Mouse (Mus musculus): ENCODE results near the gene Gas2.

The Gas2 gene

DNA sequence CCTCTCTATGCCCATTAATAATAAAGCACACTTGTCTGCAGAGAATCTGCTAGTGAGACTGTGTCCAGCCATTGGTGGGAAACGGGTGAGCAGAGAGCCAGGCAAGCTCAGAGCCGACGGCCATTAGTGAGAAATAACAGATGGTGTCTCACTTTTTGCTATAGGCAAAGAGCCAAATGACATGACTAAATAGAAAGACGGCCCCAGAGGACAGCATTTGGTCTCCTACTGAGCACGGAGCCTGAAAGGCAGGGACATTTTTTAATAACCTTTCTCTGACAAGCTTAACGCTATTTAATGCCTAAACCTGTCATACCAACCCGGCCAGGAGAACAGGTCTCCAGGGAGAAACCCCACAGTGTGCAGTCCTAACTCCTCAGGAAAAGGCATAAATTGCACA is 29.9 kb upstream of the Gas2 start:
- H3K4me3 ChIP-seq (replicated peaks; ENCODE audit: low read length) = no peak overlapping the region
- no peaks in the 10 kb centered on the region for H3K9me3 ChIP-seq (ENCODE audit: low read length)
- no peaks in the 10 kb centered on the region for H3K36me3 ChIP-seq (ENCODE audit: insufficient read depth, low read length)
- no peaks in the 10 kb centered on the region for H3K27me3 ChIP-seq (ENCODE audit: insufficient read depth, low read length)
- no peaks in the 10 kb centered on the region for H3K4me1 ChIP-seq (replicated peaks; ENCODE audit: low read depth, low read length)
- TF ChIP-seq POU5F1 (IDR thresholded peaks at IDR 0.05; ENCODE audit: borderline replicate concordance, low read length) (no peak), NANOG (IDR thresholded peaks at IDR 0.05; ENCODE audit: borderline replicate concordance, low read length) (no peak), CTCF (conservative IDR thresholded peaks at IDR 0.05; ENCODE audit: low read length) (no peak)

DNA sequence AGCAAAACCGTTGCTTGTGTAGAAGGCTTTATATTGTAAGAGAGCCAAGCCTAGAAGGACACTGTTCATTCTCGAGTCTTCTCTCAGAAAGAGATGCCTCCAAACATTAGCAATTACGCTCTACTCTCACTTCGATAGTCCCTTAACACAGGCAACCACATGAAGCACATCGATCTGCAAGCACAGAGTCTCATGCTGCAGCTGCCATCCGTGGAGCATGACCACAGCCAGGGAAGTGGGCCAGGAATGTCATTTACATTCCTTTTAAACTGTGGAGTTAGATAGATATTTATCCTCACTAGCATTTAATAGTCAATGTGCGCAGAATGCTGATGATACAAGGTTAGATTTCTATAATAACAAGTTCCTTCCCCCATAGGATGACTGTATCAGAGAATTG is 21.3 kb upstream of the Gas2 start:
- H3K4me1 ChIP-seq (replicated peaks; ENCODE audit: low read depth, low read length) = peaks cover 33% of the 10 kb centered on the region
- TF ChIP-seq CTCF (conservative IDR thresholded peaks at IDR 0.05; ENCODE audit: low read length) (no peak), NANOG (IDR thresholded peaks at IDR 0.05; ENCODE audit: borderline replicate concordance, low read length) (no peak), POU5F1 (IDR thresholded peaks at IDR 0.05; ENCODE audit: borderline replicate concordance, low read length) (no peak)
- H3K36me3 ChIP-seq (ENCODE audit: insufficient read depth, low read length) = no peaks in the 10 kb centered on the region
- peaks cover 9% of the 10 kb centered on the region; the same call in 1 of the 2 replicates for H3K9me3 ChIP-seq (ENCODE audit: low read length)
- H3K27me3 ChIP-seq (ENCODE audit: insufficient read depth, low read length) = no peaks in the 10 kb centered on the region
- no peak overlapping the region for H3K4me3 ChIP-seq (replicated peaks; ENCODE audit: low read length)

DNA sequence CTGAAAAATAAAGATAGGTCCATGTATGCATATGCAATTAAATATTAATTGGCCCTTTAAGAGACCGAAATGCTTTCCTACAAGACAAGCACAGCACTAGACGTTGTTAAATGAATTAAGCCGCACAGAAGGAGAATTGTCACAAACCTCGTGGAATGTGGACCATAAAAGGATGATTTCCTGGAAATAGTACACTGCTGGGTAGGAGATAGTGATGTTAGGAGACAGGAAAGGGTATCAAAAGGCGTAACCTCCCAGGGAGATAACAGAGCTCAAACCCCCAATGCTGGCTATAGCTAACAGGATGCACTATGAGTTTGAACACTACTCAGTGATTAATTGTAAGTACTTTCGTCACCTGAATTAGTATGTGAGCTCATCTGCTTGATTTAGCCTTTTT is 10.9 kb upstream of the Gas2 start:
- Histone ChIP-seq H3K4me1 (replicated peaks; ENCODE audit: low read depth, low read length) (no peaks in the 10 kb centered on the region), H3K27me3 (ENCODE audit: insufficient read depth, low read length) (no peaks in the 10 kb centered on the region), H3K9me3 (ENCODE audit: low read length) (no peaks in the 10 kb centered on the region), H3K4me3 (replicated peaks; ENCODE audit: low read length) (no peak overlapping the region), H3K36me3 (ENCODE audit: insufficient read depth, low read length) (no peaks in the 10 kb centered on the region)
- TF ChIP-seq POU5F1 (IDR thresholded peaks at IDR 0.05; ENCODE audit: borderline replicate concordance, low read length) (no peak), CTCF (conservative IDR thresholded peaks at IDR 0.05; ENCODE audit: low read length) (no peak), NANOG (IDR thresholded peaks at IDR 0.05; ENCODE audit: borderline replicate concordance, low read length) (no peak)

DNA sequence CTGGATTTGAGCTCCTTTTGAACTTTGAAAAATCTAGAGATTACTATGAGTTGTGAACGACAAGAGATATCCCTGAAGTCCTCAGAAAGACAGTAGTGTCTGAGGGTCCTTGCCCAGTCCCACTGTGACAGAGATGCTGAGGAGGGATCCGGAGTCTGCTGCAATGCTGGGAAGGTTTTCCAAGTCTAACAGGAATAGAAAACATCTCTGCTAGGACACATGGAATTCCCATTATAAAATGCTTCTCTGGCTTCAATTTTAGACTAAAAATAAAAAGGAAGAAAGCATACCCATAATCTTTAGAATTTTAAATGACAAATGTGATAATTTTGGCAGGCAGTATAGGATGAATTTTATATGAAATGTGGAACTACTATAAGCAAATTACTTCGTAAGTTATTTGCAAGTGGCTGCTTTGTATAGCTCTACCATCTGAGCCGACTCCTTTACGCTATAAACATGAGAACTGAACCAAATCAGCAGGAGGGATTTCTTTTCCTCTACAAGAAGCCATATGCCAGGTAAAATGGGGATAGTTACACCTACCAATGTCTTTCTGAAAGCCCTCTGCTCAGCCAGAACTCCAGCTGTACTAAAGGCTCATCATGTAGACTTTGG is 9.8 kb upstream of the Gas2 start:
- Histone ChIP-seq H3K27me3 (ENCODE audit: insufficient read depth, low read length) (no peaks in the 10 kb centered on the region), H3K9me3 (ENCODE audit: low read length) (no peaks in the 10 kb centered on the region), H3K4me3 (replicated peaks; ENCODE audit: low read length) (no peak overlapping the region), H3K4me1 (replicated peaks; ENCODE audit: low read depth, low read length) (no peaks in the 10 kb centered on the region), H3K36me3 (ENCODE audit: insufficient read depth, low read length) (no peaks in the 10 kb centered on the region)
- no peak for TF ChIP-seq CTCF (conservative IDR thresholded peaks at IDR 0.05; ENCODE audit: low read length)
- TF ChIP-seq POU5F1 (IDR thresholded peaks at IDR 0.05; ENCODE audit: borderline replicate concordance, low read length) = no peak
- no peak for TF ChIP-seq NANOG (IDR thresholded peaks at IDR 0.05; ENCODE audit: borderline replicate concordance, low read length)

DNA sequence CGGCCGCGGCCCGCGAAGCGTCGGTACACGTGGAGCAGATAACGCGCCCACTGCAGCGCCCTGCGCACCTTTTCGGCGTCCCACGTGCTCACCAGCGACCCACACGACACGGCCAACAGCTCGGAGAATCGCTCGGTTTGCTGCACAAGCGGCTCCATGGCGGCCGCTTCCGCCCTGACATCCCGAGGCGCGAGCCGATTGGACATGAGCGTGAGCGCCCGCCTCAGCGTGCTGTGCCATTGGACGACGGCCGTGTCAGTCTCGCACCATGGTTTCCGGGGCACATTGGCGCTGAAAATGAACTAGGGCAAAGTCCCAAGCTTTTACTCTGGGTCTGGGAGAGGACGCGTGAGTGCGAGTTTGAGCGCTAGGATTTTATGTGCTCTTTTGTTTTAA is 280 bp downstream of the Gas2 start, which contains the start of gene Fancf:
TSS of gene Fancf (minus strand) at position 171 of the 396 bp plus-strand sequence.
- TF ChIP-seq CTCF (conservative IDR thresholded peaks at IDR 0.05; ENCODE audit: low read length) (no peak), POU5F1 (IDR thresholded peaks at IDR 0.05; ENCODE audit: borderline replicate concordance, low read length) (no peak), NANOG (IDR thresholded peaks at IDR 0.05; ENCODE audit: borderline replicate concordance, low read length) (no peak)
- H3K4me3 ChIP-seq (replicated peaks; ENCODE audit: low read length) = peak within 1 kb of the TSS; percentile 83
- H3K4me1 ChIP-seq (replicated peaks; ENCODE audit: low read depth, low read length) = peaks cover 16% of the 10 kb centered on the region
- no peaks in the 10 kb centered on the region for H3K27me3 ChIP-seq (ENCODE audit: insufficient read depth, low read length)
- peaks cover 31% of the 10 kb centered on the region for H3K36me3 ChIP-seq (ENCODE audit: insufficient read depth, low read length)
- H3K9me3 ChIP-seq (ENCODE audit: low read length) = no peaks in the 10 kb centered on the region

DNA sequence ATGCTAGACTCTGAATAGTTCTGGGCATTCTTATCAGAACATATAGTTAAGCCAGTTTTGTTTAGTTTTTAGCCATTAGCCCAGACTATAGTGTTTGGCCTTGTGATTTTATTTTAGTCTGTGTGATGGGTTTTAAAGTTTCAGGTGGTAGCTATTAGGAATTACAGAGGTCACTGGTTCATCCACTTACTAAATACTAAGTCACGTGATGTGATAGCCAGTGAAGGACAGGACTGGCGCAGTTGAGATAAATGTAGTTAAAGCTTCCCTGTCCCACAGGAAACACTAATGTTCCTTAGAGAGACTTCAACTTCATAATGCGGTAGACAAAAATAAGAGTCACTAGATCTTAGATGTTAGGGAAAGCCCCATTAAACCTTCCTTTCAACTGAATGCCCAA is 1.0 kb downstream of the Gas2 start:
- Histone ChIP-seq H3K27me3 (ENCODE audit: insufficient read depth, low read length) (no peaks in the 10 kb centered on the region), H3K4me1 (replicated peaks; ENCODE audit: low read depth, low read length) (peaks cover 16% of the 10 kb centered on the region), H3K36me3 (ENCODE audit: insufficient read depth, low read length) (peaks cover 34% of the 10 kb centered on the region), H3K9me3 (ENCODE audit: low read length) (no peaks in the 10 kb centered on the region), H3K4me3 (replicated peaks; ENCODE audit: low read length) (peak overlapping the region; percentile 83)
- no peak for TF ChIP-seq POU5F1 (IDR thresholded peaks at IDR 0.05; ENCODE audit: borderline replicate concordance, low read length)
- TF ChIP-seq CTCF (conservative IDR thresholded peaks at IDR 0.05; ENCODE audit: low read length) = no peak
- no peak for TF ChIP-seq NANOG (IDR thresholded peaks at IDR 0.05; ENCODE audit: borderline replicate concordance, low read length)

DNA sequence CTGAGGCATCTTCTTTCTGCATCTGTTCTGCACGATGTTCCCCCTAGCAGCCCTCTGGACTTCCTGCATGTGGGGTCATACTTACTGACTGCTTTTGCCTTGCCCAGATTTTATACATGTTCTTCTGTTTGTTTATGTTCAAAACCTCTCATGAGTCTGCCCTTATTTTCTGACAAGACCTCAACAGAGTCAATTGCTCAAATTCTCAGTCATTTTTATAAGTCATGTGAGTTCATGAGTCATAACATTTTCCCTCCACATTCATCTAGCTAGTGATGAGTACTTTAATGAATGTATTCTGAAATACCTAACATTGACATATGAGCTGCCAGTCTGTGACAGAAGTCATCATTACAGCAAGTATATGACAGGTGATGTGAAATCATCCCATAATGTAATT is 3.5 kb downstream of the Gas2 start:
- TF ChIP-seq CTCF (conservative IDR thresholded peaks at IDR 0.05; ENCODE audit: low read length) (no peak), NANOG (IDR thresholded peaks at IDR 0.05; ENCODE audit: borderline replicate concordance, low read length) (no peak), POU5F1 (IDR thresholded peaks at IDR 0.05; ENCODE audit: borderline replicate concordance, low read length) (no peak)
- Histone ChIP-seq H3K9me3 (ENCODE audit: low read length) (no peaks in the 10 kb centered on the region), H3K27me3 (ENCODE audit: insufficient read depth, low read length) (no peaks in the 10 kb centered on the region), H3K4me1 (replicated peaks; ENCODE audit: low read depth, low read length) (peaks cover 15% of the 10 kb centered on the region), H3K4me3 (replicated peaks; ENCODE audit: low read length) (no peak overlapping the region), H3K36me3 (ENCODE audit: insufficient read depth, low read length) (peaks cover 26% of the 10 kb centered on the region)

DNA sequence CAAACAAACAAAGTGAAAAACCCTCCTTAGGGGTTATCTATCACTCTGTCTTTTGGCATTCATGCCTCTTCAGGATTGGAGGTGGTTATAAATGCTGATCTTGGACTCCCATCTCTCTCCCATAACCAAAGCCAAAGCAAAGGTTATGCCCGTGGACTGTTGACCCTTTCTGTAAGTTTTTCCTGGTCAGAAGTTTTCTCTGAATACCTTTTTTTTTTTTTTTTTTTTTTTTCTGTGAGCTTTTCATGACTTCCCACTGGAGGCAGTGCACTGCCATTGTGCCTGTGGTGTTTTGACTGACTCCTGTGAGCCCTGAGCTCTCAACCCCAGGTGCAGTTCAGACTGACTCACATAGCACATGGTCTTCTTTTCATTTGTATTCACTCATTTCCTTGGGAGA is 6.2 kb downstream of the Gas2 start:
- no peak overlapping the region for H3K4me3 ChIP-seq (replicated peaks; ENCODE audit: low read length)
- no peaks in the 10 kb centered on the region for H3K27me3 ChIP-seq (ENCODE audit: insufficient read depth, low read length)
- peaks cover 8% of the 10 kb centered on the region for H3K4me1 ChIP-seq (replicated peaks; ENCODE audit: low read depth, low read length)
- TF ChIP-seq CTCF (conservative IDR thresholded peaks at IDR 0.05; ENCODE audit: low read length) = no peak
- no peak for TF ChIP-seq POU5F1 (IDR thresholded peaks at IDR 0.05; ENCODE audit: borderline replicate concordance, low read length)
- no peak for TF ChIP-seq NANOG (IDR thresholded peaks at IDR 0.05; ENCODE audit: borderline replicate concordance, low read length)
- peaks cover 23% of the 10 kb centered on the region for H3K36me3 ChIP-seq (ENCODE audit: insufficient read depth, low read length)
- H3K9me3 ChIP-seq (ENCODE audit: low read length) = no peaks in the 10 kb centered on the region

DNA sequence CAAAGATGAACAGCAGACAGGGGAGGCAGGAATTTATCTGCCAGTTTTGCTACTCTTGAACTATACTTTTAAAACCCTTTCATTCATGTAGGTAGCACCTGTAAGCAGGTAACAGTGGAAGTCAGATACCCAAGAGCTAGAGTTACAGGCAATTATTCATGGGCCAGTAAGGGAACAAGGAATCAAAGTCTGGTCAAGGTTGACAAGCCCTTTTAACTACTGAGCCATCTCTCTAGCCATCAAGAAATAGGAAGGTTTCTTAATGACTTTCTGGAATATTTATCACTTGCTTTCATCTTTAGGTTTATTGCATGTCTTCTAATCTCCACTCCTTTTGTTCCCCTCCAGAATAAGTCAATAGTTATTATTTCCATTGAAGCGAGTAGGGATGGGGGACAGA is 10.2 kb downstream of the Gas2 start:
- Histone ChIP-seq H3K36me3 (ENCODE audit: insufficient read depth, low read length) (peaks cover 4% of the 10 kb centered on the region; the same call in 1 of the 2 replicates), H3K9me3 (ENCODE audit: low read length) (no peaks in the 10 kb centered on the region), H3K27me3 (ENCODE audit: insufficient read depth, low read length) (no peaks in the 10 kb centered on the region), H3K4me1 (replicated peaks; ENCODE audit: low read depth, low read length) (no peaks in the 10 kb centered on the region), H3K4me3 (replicated peaks; ENCODE audit: low read length) (no peak overlapping the region)
- TF ChIP-seq POU5F1 (IDR thresholded peaks at IDR 0.05; ENCODE audit: borderline replicate concordance, low read length) = no peak
- no peak for TF ChIP-seq CTCF (conservative IDR thresholded peaks at IDR 0.05; ENCODE audit: low read length)
- no peak for TF ChIP-seq NANOG (IDR thresholded peaks at IDR 0.05; ENCODE audit: borderline replicate concordance, low read length)

Data from E14TG2a.4 (cell line).